In genomic region chr1:98447929-98448328, GRCm38 (mm10) we compare ENCODE assay signal across 29 mouse cellular contexts. TPM values are rescaled to one million over a fixed set of nuclear protein-coding genes. Genes with fewer than 3 reads are reported as not detected.
DNase-seq lines count a peak whose midpoint lies in the region; ATAC-seq and TF ChIP-seq lines count a peak whose summit lies in the region.
"Had no signal": no experiment of that assay in that cellular context is flagged by ENCODE, and none has a peak within 500 bp of the region (broad histone marks: within the 10 kb centered on the region; RNA-seq: fewer than 3 reads in every experiment).

No protein-coding gene starts in this region.

- H3K27me3 ChIP-seq in hindbrain, embryonic 10.5 days (ENCODE audit: insufficient read depth, poor library complexity, severe bottlenecking), result no peaks in the 10 kb centered on the region
- H3K27me3 ChIP-seq: CH12.LX, Patski had no signal

- WGBS in hindbrain, embryonic 10.5 days, result 86% methylated on average over 4 of the region's 4 CpGs

- intact Hi-C loops in left cerebral cortex, adult 2 months (cut with DNase I), result no loop called here

- no peaks in the 10 kb centered on the region for H3K9me3 ChIP-seq in hindbrain, embryonic 10.5 days

- TF ChIP-seq CTCF in left cerebral cortex, adult 2 months (IDR thresholded peaks at IDR 0.05), result no peak

- H3K36me3 ChIP-seq in hindbrain, embryonic 10.5 days, result no peaks in the 10 kb centered on the region
- H3K36me3 ChIP-seq: G1E had no signal

- ATAC-seq in frontal cortex, adult (ENCODE audit: low TSS enrichment), result peak; percentile 96
- ATAC-seq: activated CD4-positive, CD25-positive, alpha-beta regulatory T cell, adult 4 months; CD4-positive, CD25-positive, alpha-beta regulatory T cell, adult 4 months; Patski had no signal

- no peak overlapping the region for H3K4me3 ChIP-seq in left cerebral cortex, adult 2 months
- H3K4me3 ChIP-seq in hindbrain, embryonic 10.5 days, result no peak overlapping the region

- no peak for DNase-seq in frontal cortex, postnatal 10 days (ENCODE audit: low spot score in 2 of 2)
- DNase-seq in left cerebral cortex, adult 2 months (ENCODE audit: extremely low spot score in 1 of 2, low spot score in 2 of 2), result no peak
- no peak for DNase-seq in left cerebral cortex, adult 8-10 months (ENCODE audit: low spot score in 2 of 2)
- DNase-seq in brain, adult 2 months (ENCODE audit: low read depth, low spot score), result peak; percentile 20
- DNase-seq in telencephalon, adult 2 months (ENCODE audit: low read depth, low spot score), result peak; percentile 32
- DNase-seq in hindbrain, embryonic 10.5 days (ENCODE audit: low spot score), result no peak
- no peak for DNase-seq in cerebellum, adult 11 months
- DNase-seq: adrenal gland, adult 2 months; adrenal gland, adult 8-10 months; adrenal gland, postnatal 10 days; adrenal gland, postnatal 14 days; adrenal gland, postnatal 25 days; adrenal gland, postnatal 36 days; B cell, adult 2 months; cerebellum, adult 11-12 months; cerebellum, adult 18-20 months; cerebellum, adult 2 months had no signal

- H3K27ac ChIP-seq in left cerebral cortex, adult 2 months, result peak overlapping the region; percentile 32; the same call in 1 of the 2 replicates
- H3K27ac ChIP-seq in hindbrain, embryonic 10.5 days, result no peak overlapping the region

- no peaks in the 10 kb centered on the region for H3K4me1 ChIP-seq in hindbrain, embryonic 10.5 days (replicated peaks)

RNA-seq across cellular contexts. Expression of gene Slco6d1, which starts 27.0 kb away (rescaled TPM):
- not detected for total RNA-seq in left cerebral cortex, adult 2 months (2021)
- total RNA-seq in left cerebral cortex, adult 8-10 months (2022), result not detected
- not detected in 2 replicates for polyA plus RNA-seq in hindbrain, embryonic 10.5 days (2016; fragmentation: Nextera tagmentation; extraction: Ambion mirVana)
- total RNA-seq: adrenal gland, adult 18-20 months; adrenal gland, adult 2 months; adrenal gland, adult 8-10 months; adrenal gland, postnatal 10 days; adrenal gland, postnatal 14 days; adrenal gland, postnatal 25 days; adrenal gland, postnatal 36 days; adrenal gland, postnatal 4 days; CH12.LX; ES-E14; G1E; MEL had no signal
- polyA plus RNA-seq: activated CD4-positive, CD25-positive, alpha-beta regulatory T cell, adult 4 months; adrenal gland, adult 2 months; brain, embryonic 14.5 days; C2C12; CD4-positive, CD25-positive, alpha-beta regulatory T cell, adult 4 months; cerebellum, adult 2 months; G1E; Patski had no signal

Comparison
In these comparisons a context has a peak if more than half of its experiments do, and no peak if none do; other contexts are left out.
1. DNase-seq: peak in brain, adult 2 months (single experiment) and telencephalon, adult 2 months (single experiment); none in frontal cortex, postnatal 10 days (0 of 2), left cerebral cortex, adult 2 months (0 of 2), left cerebral cortex, adult 8-10 months (0 of 2), hindbrain, embryonic 10.5 days (single experiment) and cerebellum, adult 11 months (single experiment).